Mouse (Mus musculus): ENCODE results near the gene Arrdc2. TPM values are rescaled to one million over a fixed set of nuclear protein-coding genes. Genes with fewer than 3 reads are reported as not detected.

Arrdc2 gene
- total and polyA plus RNA-seq, 3 experiments: 13.1 to 22.5 TPM; not detected in 1

GRCm38 (mm10) chr8:70869601-70870041 is 30.1 kb upstream of the Arrdc2 start (continued):
- TF ChIP-seq NELFE (IDR thresholded peaks at IDR 0.05; ENCODE audit: low read depth, low read length) (no peak), MYC (IDR thresholded peaks at IDR 0.05; ENCODE audit: low read depth, low read length) (no peak), CHD2 (IDR thresholded peaks at IDR 0.05; ENCODE audit: low read length) (no peak)

- Histone ChIP-seq H3K36me3 (ENCODE audit: control insufficient read depth in 1 of 2, insufficient read depth in 2 of 2, low read length in 2 of 2) (peaks cover 0 to 2% of the 10 kb centered on the region in 2 experiments; a peak in 1 of 4 replicates), H3K27me3 (ENCODE audit: control insufficient read depth in 1 of 2, insufficient read depth in 2 of 2, low read length in 2 of 2) (no peaks in the 10 kb centered on the region), H3K9ac (ENCODE audit: control insufficient read depth, low read depth, low read length, poor library complexity, severe bottlenecking) (no peak overlapping the region), H3K4me1 (ENCODE audit: control insufficient read depth in 1 of 2, insufficient read depth in 2 of 2, low read length in 2 of 2) (peaks cover 0 to 11% of the 10 kb centered on the region in 2 experiments; a peak in 1 of 4 replicates), H3K27ac (ENCODE audit: control insufficient read depth, low read depth, low read length) (no peak overlapping the region), H3K4me3 (ENCODE audit: control insufficient read depth in 1 of 2, insufficient read depth in 1 of 2, low read depth in 2 of 2, low read length in 2 of 2) (no peak overlapping the region), H3K9me3 (replicated peaks; ENCODE audit: insufficient read depth, low read length) (no peaks in the 10 kb centered on the region), H3K79me2 (ENCODE audit: control insufficient read depth, insufficient read depth, low read length, poor library complexity) (peaks cover 5% of the 10 kb centered on the region)
- no peak for TF ChIP-seq USF2 (IDR thresholded peaks at IDR 0.05; ENCODE audit: borderline replicate concordance in 1 of 2, insufficient read depth in 1 of 2, low read depth in 1 of 2, low read length in 2 of 2)
- TF ChIP-seq KAT2A (conservative IDR thresholded peaks at IDR 0.05; ENCODE audit: low read depth, low read length): no peak
- no peak for TF ChIP-seq E2F4 (IDR thresholded peaks at IDR 0.05; ENCODE audit: borderline replicate concordance, low read depth, low read length)
- TF ChIP-seq JUND (IDR thresholded peaks at IDR 0.05; ENCODE audit: low read depth, low read length): no peak
- no peak for TF ChIP-seq MYC (IDR thresholded peaks at IDR 0.05; ENCODE audit: low read depth, low read length)
- TF ChIP-seq MAZ (IDR thresholded peaks at IDR 0.05; ENCODE audit: low read depth, low read length): no peak
- no peak for TF ChIP-seq TBP (IDR thresholded peaks at IDR 0.05; ENCODE audit: low read depth, low read length)
- no peak for TF ChIP-seq SMC3 (IDR thresholded peaks at IDR 0.05; ENCODE audit: low read depth, low read length)
- TF ChIP-seq TCF12 (IDR thresholded peaks at IDR 0.05; ENCODE audit: low read depth, low read length): no peak
- TF ChIP-seq NELFE (IDR thresholded peaks at IDR 0.05; ENCODE audit: low read depth, low read length): no peak
- no peak for TF ChIP-seq TAL1 (IDR thresholded peaks at IDR 0.05; ENCODE audit: low read length)
- TF ChIP-seq USF1 (IDR thresholded peaks at IDR 0.05; ENCODE audit: low read depth, low read length): no peak
- no peak for TF ChIP-seq MYB (IDR thresholded peaks at IDR 0.05; ENCODE audit: low read depth, low read length)
- TF ChIP-seq ETS1 (IDR thresholded peaks at IDR 0.05; ENCODE audit: low read depth, low read length): no peak
- no peak for TF ChIP-seq RAD21 (IDR thresholded peaks at IDR 0.05; ENCODE audit: low read depth, low read length)
- no peak for DNase-seq (ENCODE audit: low read depth, low spot score)
Measured at GRCm38 (mm10) chr8:70869199-70869571, 29.7 kb upstream of the Arrdc2 start.

GRCm38 (mm10) chr8:70868559-70869198 is 29.2 kb upstream of the Arrdc2 start:
- Histone ChIP-seq H3K27ac (ENCODE audit: control insufficient read depth, low read depth, low read length) (no peak overlapping the region), H3K4me3 (ENCODE audit: control insufficient read depth in 1 of 2, insufficient read depth in 1 of 2, low read depth in 2 of 2, low read length in 2 of 2) (no peak overlapping the region), H3K9me3 (replicated peaks; ENCODE audit: insufficient read depth, low read length) (no peaks in the 10 kb centered on the region), H3K36me3 (ENCODE audit: control insufficient read depth in 1 of 2, insufficient read depth in 2 of 2, low read length in 2 of 2) (peaks cover 0 to 2% of the 10 kb centered on the region in 2 experiments; a peak in 1 of 4 replicates), H3K79me2 (ENCODE audit: control insufficient read depth, insufficient read depth, low read length, poor library complexity) (peaks cover 5% of the 10 kb centered on the region), H3K4me1 (ENCODE audit: control insufficient read depth in 1 of 2, insufficient read depth in 2 of 2, low read length in 2 of 2) (peaks cover 0 to 9% of the 10 kb centered on the region in 2 experiments; a peak in 1 of 4 replicates), H3K27me3 (ENCODE audit: control insufficient read depth in 1 of 2, insufficient read depth in 2 of 2, low read length in 2 of 2) (no peaks in the 10 kb centered on the region), H3K9ac (ENCODE audit: control insufficient read depth, low read depth, low read length, poor library complexity, severe bottlenecking) (no peak overlapping the region)
- DNase-seq (ENCODE audit: low read depth, low spot score): peak; percentile 53
- TF ChIP-seq CTCF (IDR thresholded peaks at IDR 0.05 in 2 of 3, conservative IDR thresholded peaks at IDR 0.05 in 1 of 3; ENCODE audit: control insufficient read depth in 1 of 3, insufficient read depth in 1 of 3, low read depth in 2 of 3, low read length in 3 of 3, poor library complexity in 1 of 3, severe bottlenecking in 1 of 3): peak in 2 of 3 experiments; percentile 38 to 55; a peak in 4 of 6 replicates
- TF ChIP-seq GABPA (IDR thresholded peaks at IDR 0.05; ENCODE audit: low read depth, low read length): no peak
- no peak for TF ChIP-seq TBP (IDR thresholded peaks at IDR 0.05; ENCODE audit: low read depth, low read length)
- no peak for TF ChIP-seq ZNF384 (IDR thresholded peaks at IDR 0.05; ENCODE audit: low read depth, low read length)
- TF ChIP-seq KAT2A (conservative IDR thresholded peaks at IDR 0.05; ENCODE audit: low read depth, low read length): no peak
- TF ChIP-seq SMC3 (IDR thresholded peaks at IDR 0.05; ENCODE audit: low read depth, low read length): peak; percentile 36
- peak; percentile 12 for TF ChIP-seq RAD21 (IDR thresholded peaks at IDR 0.05; ENCODE audit: low read depth, low read length)
- TF ChIP-seq BHLHE40 (IDR thresholded peaks at IDR 0.05; ENCODE audit: borderline replicate concordance, low read depth, low read length): no peak
- no peak for TF ChIP-seq POLR2A (IDR thresholded peaks at IDR 0.05; ENCODE audit: control insufficient read depth in 1 of 2, insufficient read depth in 1 of 2, low read depth in 1 of 2, low read length in 2 of 2, poor library complexity in 1 of 2)
- TF ChIP-seq MAZ (IDR thresholded peaks at IDR 0.05; ENCODE audit: low read depth, low read length): no peak

Measured in MEL (cell line).